Mouse (Mus musculus) left cerebral cortex, postnatal 14 days (tissue): ENCODE measurements at regions not wholly inside any gene's neighbourhood (a gene's known extent, or its start where the extent isn't known, plus 50 kb on each side); places are given as distances from the start of the nearest gene placed in this dataset.
A peak's percentile ranks its signal among the peaks of the same experiment; 100 is the strongest.

Experiments used
- DNase-seq, 2 experiments: peaks; one replicate each; pipeline ENCODE4 v3.0.0; 2021 to 2022; ENCODE audit warnings: low spot score in 2 of 2, mixed read lengths in 1 of 2
- intact Hi-C: fragments of 180-260 bp; cut with DNase I; formaldehyde crosslinking; loops from one replicate; pipeline ENCODE4 v1.15.1; 2025

- intact Hi-C loops, result no loop called here
Measured at GRCm38 (mm10) chr19:56099725-56100124, 187.2 kb upstream of the Habp2 start.

GRCm38 (mm10) chr19:56100131-56100872 is 186.6 kb upstream of the Habp2 start:
- intact Hi-C loops, result no loop called here

More at GRCm38 (mm10) chr19:56099725-56100124, 187.2 kb upstream of the Habp2 start:
- DNase-seq, result no peak

GRCm38 (mm10) chr19:56102454-56103080 is 184.4 kb upstream of the Habp2 start:
- no peak for DNase-seq
- intact Hi-C loops, result no loop called here

More at GRCm38 (mm10) chr19:56100131-56100872, 186.6 kb upstream of the Habp2 start:
- DNase-seq, result no peak

- DNase-seq, result no peak
- intact Hi-C loops, result no loop called here
Measured at GRCm38 (mm10) chr19:56105073-56105451, 181.9 kb upstream of the Habp2 start.

- intact Hi-C loops, result no loop called here
- peak; percentile 2 to 30 for DNase-seq
Measured at GRCm38 (mm10) chr19:56105452-56106091, 181.4 kb upstream of the Habp2 start.

GRCm38 (mm10) chr19:56108796-56109195 is 178.1 kb upstream of the Habp2 start:
- intact Hi-C loops, result no loop called here
- no peak for DNase-seq

- DNase-seq, result no peak
- intact Hi-C loops, result no loop called here
Measured at GRCm38 (mm10) chr19:56115552-56116284, 171.2 kb upstream of the Habp2 start.

- no peak for DNase-seq
- intact Hi-C loops, result no loop called here
Measured at GRCm38 (mm10) chr19:56116285-56116680, 170.7 kb upstream of the Habp2 start.

GRCm38 (mm10) chr19:56120723-56121122 is 166.2 kb upstream of the Habp2 start:
- intact Hi-C loops, result no loop called here
- DNase-seq, result no peak

- intact Hi-C loops, result no loop called here
- DNase-seq, result no peak
Measured at GRCm38 (mm10) chr19:56122186-56122585, 164.8 kb upstream of the Habp2 start.

- intact Hi-C loops, result loop anchor here (5.0 to 10.0 kb wide), 4 partner anchors 234 to 794 kb away; no protein-coding TSS in a partner anchor
- DNase-seq, result no peak
Measured at GRCm38 (mm10) chr19:56131556-56131955, 155.4 kb upstream of the Habp2 start.

GRCm38 (mm10) chr19:56132911-56133562 is 153.9 kb upstream of the Habp2 start:
- intact Hi-C loops, result loop anchor here (5.0 to 10.0 kb wide), 4 partner anchors 236 to 796 kb away; no protein-coding TSS in a partner anchor

GRCm38 (mm10) chr19:56133565-56133964 is 153.4 kb upstream of the Habp2 start:
- no peak for DNase-seq
- intact Hi-C loops, result loop anchor here (5.0 to 10.0 kb wide), 4 partner anchors 236 to 796 kb away; no protein-coding TSS in a partner anchor

More at GRCm38 (mm10) chr19:56132911-56133562, 153.9 kb upstream of the Habp2 start:
- no peak for DNase-seq

GRCm38 (mm10) chr19:56134081-56134818 is 152.7 kb upstream of the Habp2 start:
- intact Hi-C loops, result loop anchor here (5.0 to 10.0 kb wide), 4 partner anchors 237 to 797 kb away; no protein-coding TSS in a partner anchor
- peak; percentile 49 to 82 for DNase-seq

- intact Hi-C loops, result loop anchor here (10.0 kb wide), 2 partner anchors 591 to 721 kb away; no protein-coding TSS in a partner anchor
- DNase-seq, result no peak
Measured at GRCm38 (mm10) chr19:56135306-56135928, 151.5 kb upstream of the Habp2 start.

- intact Hi-C loops, result no loop called here
- DNase-seq, result no peak
Measured at GRCm38 (mm10) chr19:56140540-56140939, 146.4 kb upstream of the Habp2 start.

- intact Hi-C loops, result no loop called here
- no peak for DNase-seq
Measured at GRCm38 (mm10) chr19:56144221-56144620, 142.7 kb upstream of the Habp2 start.

- DNase-seq, result no peak
- intact Hi-C loops, result no loop called here
Measured at GRCm38 (mm10) chr19:56157120-56157519, 129.8 kb upstream of the Habp2 start.
